Mouse (Mus musculus): Measurements from ENCODE around the gene Il21r. TPM values are rescaled to one million over a fixed set of nuclear protein-coding genes. Genes with fewer than 3 reads are reported as not detected.
A peak's percentile ranks its signal among the peaks of the same experiment; 100 is the strongest.

Gene Il21r
- polyA plus RNA-seq, 1 experiment, result 0.59 TPM

DNA sequence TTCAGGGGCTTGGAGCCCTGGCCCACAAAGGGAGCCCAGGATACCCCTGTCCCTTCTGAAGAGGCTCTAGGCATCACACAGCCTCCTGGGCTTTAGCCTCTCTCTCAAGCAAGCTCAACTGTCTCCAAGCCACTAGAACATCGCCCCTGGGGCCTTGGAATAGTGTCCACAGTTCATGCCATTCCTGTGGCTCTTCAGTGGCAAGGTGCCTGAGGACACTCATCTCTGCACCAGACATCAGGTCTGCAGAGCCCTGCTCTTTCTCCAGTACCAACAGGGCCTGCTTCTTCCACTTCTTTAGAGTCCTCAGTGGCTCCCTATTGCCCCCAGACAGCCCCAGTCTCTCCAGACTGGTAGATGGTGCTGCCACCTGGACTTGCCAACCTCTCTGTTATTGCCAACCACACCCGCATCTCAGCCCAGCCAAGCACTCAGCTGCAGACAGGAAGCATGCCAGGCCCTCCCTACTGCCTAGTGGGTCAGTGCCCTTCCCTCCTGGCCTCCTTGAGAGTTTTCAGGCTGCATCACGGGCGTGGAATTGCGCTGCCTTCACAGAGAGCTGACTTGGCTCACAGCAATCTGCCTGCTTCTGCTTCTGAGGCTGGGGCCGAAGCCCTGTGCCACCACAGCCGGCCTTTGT is 43.0 kb upstream of the Il21r start:
- Histone ChIP-seq H3K36me3 (ENCODE audit: control insufficient read depth, insufficient read depth) (no peaks in the 10 kb centered on the region), H3K79me2 (ENCODE audit: control insufficient read depth, insufficient read depth) (peaks cover 13% of the 10 kb centered on the region), H3K27me3 (ENCODE audit: control insufficient read depth, insufficient read depth, insufficient read length) (no peaks in the 10 kb centered on the region), H3ac (ENCODE audit: control insufficient read depth, insufficient read length) (no peak overlapping the region), H3K4me3 (no peak overlapping the region), H3K4me2 (ENCODE audit: low read depth) (peak overlapping the region; percentile 27)
- TF ChIP-seq MAX (IDR thresholded peaks at IDR 0.05; ENCODE audit: low read depth) (no peak), E2F4 (IDR thresholded peaks at IDR 0.05; ENCODE audit: insufficient read depth) (no peak), USF1 (IDR thresholded peaks at IDR 0.05; ENCODE audit: low read depth) (no peak), TCF12 (IDR thresholded peaks at IDR 0.05; ENCODE audit: insufficient read depth, poor library complexity, severe bottlenecking) (no peak), SRF (IDR thresholded peaks at IDR 0.05; ENCODE audit: control insufficient read depth, insufficient read length, low read depth) (no peak), REST (IDR thresholded peaks at IDR 0.05; ENCODE audit: insufficient read depth, insufficient read length) (no peak), CEBPB (IDR thresholded peaks at IDR 0.05; ENCODE audit: insufficient read depth, poor library complexity, severe bottlenecking) (no peak), POLR2AphosphoS2 (IDR thresholded peaks at IDR 0.05; ENCODE audit: insufficient read length, low read depth) (no peak), TCF3 (IDR thresholded peaks at IDR 0.05; ENCODE audit: insufficient read length, low read depth) (no peak), MYOG (IDR thresholded peaks at IDR 0.05; ENCODE audit: control insufficient read depth in 1 of 3, insufficient read depth in 1 of 3, insufficient read length in 2 of 3, low read depth in 2 of 3) (peak in 1 of 3 experiments; percentile 47), POLR2A (IDR thresholded peaks at IDR 0.05; ENCODE audit: insufficient read length, low read depth) (no peak), MYOD1 (IDR thresholded peaks at IDR 0.05; ENCODE audit: control insufficient read depth in 1 of 3, insufficient read length in 2 of 3, low read depth in 2 of 3) (peak in 1 of 3 experiments; percentile 47)

DNA sequence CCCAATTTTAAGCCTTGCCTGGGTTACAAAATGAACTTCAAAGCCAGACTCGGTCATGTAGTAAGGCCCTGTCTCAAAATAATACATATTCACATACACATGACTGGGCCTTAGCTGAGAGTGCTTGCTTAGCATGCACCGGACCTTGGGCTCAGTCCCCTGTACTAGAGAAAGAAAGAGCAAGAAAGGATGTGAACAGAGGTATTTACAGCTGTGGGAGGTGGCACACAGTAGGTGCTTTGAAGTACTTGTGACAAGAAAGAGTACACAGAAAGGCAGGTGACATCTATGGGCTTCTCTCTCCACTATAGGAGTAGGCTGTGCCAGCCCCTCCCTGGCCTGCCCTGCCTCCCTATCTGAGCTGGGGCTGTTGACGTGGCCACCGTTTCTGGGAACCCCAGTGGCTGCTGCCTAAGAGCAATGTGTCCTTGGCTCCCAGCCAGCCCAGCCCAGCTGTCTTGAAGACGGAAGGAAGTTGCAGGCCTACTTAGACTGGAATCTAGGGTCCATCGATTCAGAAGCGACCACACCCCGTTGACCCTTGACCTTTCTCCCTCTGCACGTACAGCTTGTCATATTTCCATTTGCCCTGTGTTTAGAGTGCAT is 42.0 kb upstream of the Il21r start:
- no peak overlapping the region for H3ac ChIP-seq (ENCODE audit: control insufficient read depth, insufficient read length)
- no peaks in the 10 kb centered on the region for H3K36me3 ChIP-seq (ENCODE audit: control insufficient read depth, insufficient read depth)
- H3K4me2 ChIP-seq (ENCODE audit: low read depth), result peak overlapping the region; percentile 4
- TF ChIP-seq TCF12 (IDR thresholded peaks at IDR 0.05; ENCODE audit: insufficient read depth, poor library complexity, severe bottlenecking) (no peak), USF1 (IDR thresholded peaks at IDR 0.05; ENCODE audit: low read depth) (no peak), MYOD1 (IDR thresholded peaks at IDR 0.05; ENCODE audit: control insufficient read depth in 1 of 3, insufficient read length in 2 of 3, low read depth in 2 of 3) (peak in 1 of 3 experiments; percentile 7), MYOG (IDR thresholded peaks at IDR 0.05; ENCODE audit: control insufficient read depth in 1 of 3, insufficient read depth in 1 of 3, insufficient read length in 2 of 3, low read depth in 2 of 3) (peak in 1 of 3 experiments; percentile 57)
- H3K27me3 ChIP-seq (ENCODE audit: control insufficient read depth, insufficient read depth, insufficient read length), result no peaks in the 10 kb centered on the region
- peaks cover 11% of the 10 kb centered on the region for H3K79me2 ChIP-seq (ENCODE audit: control insufficient read depth, insufficient read depth)
- H3K4me3 ChIP-seq, result no peak overlapping the region

DNA sequence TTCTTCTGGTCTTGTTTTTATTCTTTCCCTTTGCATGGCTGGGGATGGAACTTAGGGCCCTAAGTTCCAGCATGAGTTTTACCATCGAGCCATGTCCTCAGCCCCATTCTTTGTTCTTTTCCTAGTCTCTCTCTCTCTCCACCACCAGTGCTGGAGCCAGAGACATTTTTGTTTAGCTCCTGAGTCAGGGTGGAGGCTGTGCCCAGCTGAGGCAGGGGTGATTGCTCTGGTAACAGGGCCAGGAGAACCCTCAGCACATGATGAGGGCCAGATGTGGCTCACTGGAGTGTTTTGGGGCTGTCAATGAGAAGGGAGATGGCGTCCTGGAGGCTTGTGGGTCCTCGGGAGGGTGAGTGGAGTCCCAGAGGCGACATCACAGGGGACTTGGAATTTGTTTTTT is 40.8 kb upstream of the Il21r start:
- H3K36me3 ChIP-seq (ENCODE audit: control insufficient read depth, insufficient read depth), result no peaks in the 10 kb centered on the region
- TF ChIP-seq CEBPB (IDR thresholded peaks at IDR 0.05; ENCODE audit: insufficient read depth, poor library complexity, severe bottlenecking) (no peak), MAX (IDR thresholded peaks at IDR 0.05; ENCODE audit: low read depth) (no peak), MYOG (IDR thresholded peaks at IDR 0.05; ENCODE audit: control insufficient read depth in 1 of 3, insufficient read depth in 1 of 3, insufficient read length in 2 of 3, low read depth in 2 of 3) (no peak), TCF3 (IDR thresholded peaks at IDR 0.05; ENCODE audit: insufficient read length, low read depth) (no peak), E2F4 (IDR thresholded peaks at IDR 0.05; ENCODE audit: insufficient read depth) (no peak), USF1 (IDR thresholded peaks at IDR 0.05; ENCODE audit: low read depth) (no peak), MYOD1 (IDR thresholded peaks at IDR 0.05; ENCODE audit: control insufficient read depth in 1 of 3, insufficient read length in 2 of 3, low read depth in 2 of 3) (no peak), POLR2A (IDR thresholded peaks at IDR 0.05; ENCODE audit: insufficient read length, low read depth) (no peak)
- no peaks in the 10 kb centered on the region for H3K27me3 ChIP-seq (ENCODE audit: control insufficient read depth, insufficient read depth, insufficient read length)
- H3ac ChIP-seq (ENCODE audit: control insufficient read depth, insufficient read length), result no peak overlapping the region
- no peak overlapping the region for H3K4me2 ChIP-seq (ENCODE audit: low read depth)
- H3K4me3 ChIP-seq, result no peak overlapping the region
- H3K79me2 ChIP-seq (ENCODE audit: control insufficient read depth, insufficient read depth), result peaks cover 2% of the 10 kb centered on the region

GRCm38 (mm10) chr7:125563093-125563492 is 40.1 kb upstream of the Il21r start:
- Histone ChIP-seq H3K79me2 (ENCODE audit: control insufficient read depth, insufficient read depth) (no peaks in the 10 kb centered on the region), H3K4me2 (ENCODE audit: low read depth) (no peak overlapping the region), H3K4me3 (no peak overlapping the region), H3K27me3 (ENCODE audit: control insufficient read depth, insufficient read depth, insufficient read length) (no peaks in the 10 kb centered on the region), H3K36me3 (ENCODE audit: control insufficient read depth, insufficient read depth) (no peaks in the 10 kb centered on the region), H3ac (ENCODE audit: control insufficient read depth, insufficient read length) (no peak overlapping the region)
- no peak for TF ChIP-seq USF1 (IDR thresholded peaks at IDR 0.05; ENCODE audit: low read depth)
- TF ChIP-seq TCF12 (IDR thresholded peaks at IDR 0.05; ENCODE audit: insufficient read depth, poor library complexity, severe bottlenecking), result no peak
- no peak for TF ChIP-seq SRF (IDR thresholded peaks at IDR 0.05; ENCODE audit: control insufficient read depth, insufficient read length, low read depth)
- no peak for TF ChIP-seq CEBPB (IDR thresholded peaks at IDR 0.05; ENCODE audit: insufficient read depth, poor library complexity, severe bottlenecking)
- TF ChIP-seq REST (IDR thresholded peaks at IDR 0.05; ENCODE audit: insufficient read depth, insufficient read length), result no peak
- TF ChIP-seq POLR2A (IDR thresholded peaks at IDR 0.05; ENCODE audit: insufficient read length, low read depth), result no peak
- TF ChIP-seq TCF3 (IDR thresholded peaks at IDR 0.05; ENCODE audit: insufficient read length, low read depth), result no peak
- TF ChIP-seq POLR2AphosphoS2 (IDR thresholded peaks at IDR 0.05; ENCODE audit: insufficient read length, low read depth), result no peak
- no peak for TF ChIP-seq MYOG (IDR thresholded peaks at IDR 0.05; ENCODE audit: control insufficient read depth in 1 of 3, insufficient read depth in 1 of 3, insufficient read length in 2 of 3, low read depth in 2 of 3)
- TF ChIP-seq E2F4 (IDR thresholded peaks at IDR 0.05; ENCODE audit: insufficient read depth), result no peak
- no peak for TF ChIP-seq MYOD1 (IDR thresholded peaks at IDR 0.05; ENCODE audit: control insufficient read depth in 1 of 3, insufficient read length in 2 of 3, low read depth in 2 of 3)
- no peak for TF ChIP-seq MAX (IDR thresholded peaks at IDR 0.05; ENCODE audit: low read depth)
